Mouse (Mus musculus): ENCODE measurements around the gene Snx17.
A peak's percentile ranks its signal among the peaks of the same experiment; 100 is the strongest.

Gene Snx17

GRCm38 (mm10) chr5:31192939-31193630 is at the start of gene Snx17, which contains the start of gene Eif2b4:
Gene Snx17 (plus strand): TSS chr5:31193227.
Gene Eif2b4 (minus strand): TSS chr5:31193430.
- DNase-seq (ENCODE audit: low spot score): peak; percentile 99

- peak; percentile 20 for DNase-seq (ENCODE audit: low spot score)
These were observed 43.2 kb upstream of the Snx17 start for GRCm38 (mm10) chr5:31149781-31150180.

DNA sequence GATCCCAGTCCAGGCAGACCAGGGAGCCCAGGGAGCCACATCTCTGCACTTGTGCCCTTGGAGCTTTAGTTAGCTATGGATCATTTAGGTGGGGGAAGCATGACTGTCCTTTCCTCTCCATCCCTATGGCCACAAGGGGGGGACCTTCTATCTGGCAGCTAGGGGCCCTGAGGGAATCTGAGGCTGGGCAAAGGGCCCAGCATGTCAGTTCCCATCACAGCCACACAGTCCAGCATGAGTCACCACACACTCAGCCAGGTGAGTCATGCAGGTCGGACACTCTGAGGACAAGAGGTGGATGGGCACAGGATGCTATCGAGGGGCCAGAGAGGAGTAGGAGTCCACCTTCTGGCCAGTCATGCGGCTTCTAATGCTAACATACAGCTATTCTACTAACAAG is 41.3 kb upstream of the Snx17 start:
- DNase-seq (ENCODE audit: low spot score): peak; percentile 81

- no peak for DNase-seq (ENCODE audit: low spot score)
These were observed 39.4 kb upstream of the Snx17 start for GRCm38 (mm10) chr5:31153516-31154151.

GRCm38 (mm10) chr5:31154152-31154553 is 38.9 kb upstream of the Snx17 start, which contains the start of gene Mpv17:
Gene Mpv17 (minus strand): TSS chr5:31154251.
- peak; percentile 83 for DNase-seq (ENCODE audit: low spot score)

- no peak for DNase-seq (ENCODE audit: low spot score)
These were observed 30.6 kb upstream of the Snx17 start for GRCm38 (mm10) chr5:31162462-31162861.

DNA sequence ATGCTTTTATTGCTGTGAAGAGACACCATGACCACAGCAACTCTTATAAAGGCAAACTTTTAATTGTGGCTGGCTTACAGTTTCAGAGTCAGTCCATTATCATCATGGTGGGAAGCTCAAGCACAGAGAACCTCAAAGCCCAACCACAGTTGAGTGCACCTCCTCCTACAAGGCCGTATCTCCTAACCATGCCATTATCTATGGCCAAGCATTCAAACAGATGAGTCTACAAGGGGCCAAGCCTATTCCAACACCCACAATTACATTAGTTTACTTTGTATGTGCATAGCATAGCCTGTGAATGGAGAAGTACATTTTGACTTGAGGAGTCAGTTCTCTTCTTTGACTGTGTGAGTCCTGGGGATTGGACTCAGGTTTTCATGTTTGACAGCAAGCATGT is 28.1 kb upstream of the Snx17 start:
- DNase-seq (ENCODE audit: low spot score): no peak

GRCm38 (mm10) chr5:31168630-31169029 is 24.4 kb upstream of the Snx17 start:
- DNase-seq (ENCODE audit: low spot score): peak; percentile 70

- DNase-seq (ENCODE audit: low spot score): peak; percentile 69
These were observed 13.7 kb upstream of the Snx17 start for GRCm38 (mm10) chr5:31179301-31179765.

- DNase-seq (ENCODE audit: low spot score): peak; percentile 97
These were observed 13.0 kb upstream of the Snx17 start, which contains the start of the genes Gm29609 and Gtf3c2 for GRCm38 (mm10) chr5:31179766-31180630. Gene Gm29609 (minus strand): TSS chr5:31179911. Gene Gtf3c2 (minus strand): TSS chr5:31180144.

- DNase-seq (ENCODE audit: low spot score): no peak
These were observed 11.8 kb upstream of the Snx17 start for GRCm38 (mm10) chr5:31181183-31181770.

GRCm38 (mm10) chr5:31183678-31184077 is 9.3 kb upstream of the Snx17 start:
- DNase-seq (ENCODE audit: low spot score): no peak

GRCm38 (mm10) chr5:31188223-31188840 is 4.7 kb upstream of the Snx17 start:
- DNase-seq (ENCODE audit: low spot score): no peak

- no peak for DNase-seq (ENCODE audit: low spot score)
These were observed 2.8 kb upstream of the Snx17 start for GRCm38 (mm10) chr5:31190201-31190600.

GRCm38 (mm10) chr5:31192045-31192938 is 735 bp upstream of the Snx17 start:
- peak; percentile 82 for DNase-seq (ENCODE audit: low spot score)

- DNase-seq (ENCODE audit: low spot score): peak; percentile 64
These were observed 729 bp downstream of the Snx17 start for GRCm38 (mm10) chr5:31193631-31194281.

DNA sequence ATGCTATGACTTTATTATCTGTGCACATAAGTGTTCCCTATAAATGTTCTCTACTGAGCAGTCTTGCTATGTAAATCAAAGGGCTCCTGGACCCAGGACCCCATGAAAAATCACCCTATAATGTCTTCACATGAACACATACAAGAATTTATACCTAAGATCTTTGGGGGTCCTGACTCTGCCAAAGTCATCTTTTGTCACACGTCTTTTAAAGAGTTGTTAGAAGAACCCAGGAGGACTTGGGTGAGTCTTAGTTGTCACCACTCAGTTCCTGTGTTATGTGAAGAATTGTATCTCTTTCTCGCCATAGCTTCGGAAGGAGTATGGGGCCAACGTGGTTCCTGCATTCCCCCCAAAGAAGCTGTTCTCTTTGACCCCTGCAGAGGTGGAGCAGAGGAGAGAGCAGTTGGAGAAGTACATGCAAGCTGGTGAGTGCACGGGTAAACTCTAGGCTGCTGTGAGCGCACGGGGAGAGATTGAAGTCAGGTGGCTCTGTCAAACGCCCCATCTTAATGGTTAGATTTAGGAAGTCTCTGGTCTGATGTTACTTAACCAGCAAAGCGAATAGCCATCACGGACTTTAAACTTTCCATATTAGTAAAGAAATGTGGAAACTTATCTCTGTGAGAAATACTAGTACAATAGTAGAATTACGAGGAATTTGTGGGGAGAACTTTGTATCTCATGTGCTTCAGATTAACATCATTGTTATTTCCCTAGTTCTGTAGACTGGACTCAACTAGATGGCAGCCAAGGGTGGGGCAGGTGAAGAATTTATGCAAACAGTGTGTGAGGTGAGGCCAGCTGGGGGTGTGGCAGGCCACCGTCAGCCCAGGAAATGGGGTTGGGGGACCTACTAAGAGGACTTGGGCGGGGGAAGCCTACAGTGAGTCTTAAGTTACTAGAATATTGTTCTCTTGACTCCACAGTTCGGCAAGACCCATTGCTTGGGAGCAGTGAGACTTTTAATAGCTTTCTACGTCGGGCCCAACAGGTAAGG is 1.8 kb downstream of the Snx17 start:
- no peak for DNase-seq (ENCODE audit: low spot score)

- no peak for DNase-seq (ENCODE audit: low spot score)
These were observed 2.6 kb downstream of the Snx17 start for GRCm38 (mm10) chr5:31195671-31196070.

DNA sequence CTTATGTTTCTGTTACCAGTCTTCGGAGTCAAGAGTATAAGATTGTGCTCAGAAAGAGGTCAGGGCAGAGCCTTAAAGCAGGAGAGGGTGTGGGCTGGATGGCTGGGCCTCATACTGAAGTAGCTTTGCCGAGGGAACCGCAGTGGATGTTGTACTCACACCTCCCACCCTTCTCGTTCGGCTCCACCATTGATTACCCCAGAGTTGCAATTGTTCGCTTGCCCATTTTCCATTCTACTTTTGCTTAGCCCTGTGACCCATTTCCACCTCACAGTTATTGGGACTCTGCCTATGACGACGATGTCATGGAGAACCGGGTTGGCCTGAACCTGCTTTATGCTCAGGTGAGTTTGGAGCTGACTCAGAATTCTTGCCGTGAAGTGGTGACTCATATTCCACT is 3.2 kb downstream of the Snx17 start:
- DNase-seq (ENCODE audit: low spot score): no peak

Data from MN1 (cell line).